Comparison of ENCODE assay signal across 16 mouse cellular contexts in the genomic region with DNA sequence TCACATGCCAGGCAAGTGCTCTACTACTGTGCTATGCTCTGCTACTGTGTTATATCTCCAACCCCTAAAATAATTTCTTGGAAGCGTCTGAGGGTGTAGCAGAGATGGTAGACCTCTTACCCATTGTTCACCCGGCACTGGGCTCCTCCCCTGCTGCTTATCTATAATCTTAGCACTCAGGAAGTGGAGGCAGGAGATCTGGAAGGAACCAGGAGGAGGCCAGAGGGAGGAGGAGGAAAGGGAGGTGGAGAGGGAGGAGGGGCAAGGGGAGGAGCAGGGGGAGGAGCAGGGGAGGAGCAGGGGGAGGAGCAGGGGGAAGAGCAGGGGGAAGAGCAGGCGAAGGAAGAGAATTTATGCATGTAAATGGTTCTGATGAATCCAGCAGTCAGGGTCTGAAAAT. TPM values are rescaled to one million over a fixed set of nuclear protein-coding genes. Genes with fewer than 3 reads are reported as not detected.
DNase-seq lines count a peak whose midpoint lies in the region; ATAC-seq and TF ChIP-seq lines count a peak whose summit lies in the region.
"Had no signal": no experiment of that assay in that cellular context is flagged by ENCODE, and none has a peak within 500 bp of the region (broad histone marks: within the 10 kb centered on the region; RNA-seq: fewer than 3 reads in every experiment).

No protein-coding gene starts in this region.

- H3K4me1 ChIP-seq in kidney, embryonic 16.5 days (ENCODE audit: insufficient read depth, low read length), result 0 out of 2 replicates have a peak, but pooled peaks cover 3% of the 10 kb centered on the region
- no peaks in the 10 kb centered on the region for H3K4me1 ChIP-seq in kidney, embryonic 14.5 days (ENCODE audit: control insufficient read depth, insufficient read depth, low read length)
- H3K4me1 ChIP-seq: hindbrain, embryonic 13.5 days had no signal

- no peak overlapping the region for H3K4me3 ChIP-seq in kidney, embryonic 16.5 days (ENCODE audit: low read length)
- H3K4me3 ChIP-seq in kidney, embryonic 14.5 days (ENCODE audit: low read length), result no peak overlapping the region
- no peak overlapping the region for H3K4me3 ChIP-seq in left cerebral cortex, adult 2 months
- H3K4me3 ChIP-seq: forebrain, embryonic 12.5 days; hindbrain, embryonic 13.5 days; neural tube, embryonic 13.5 days had no signal

- DNase-seq in ES-CJ7 (ENCODE audit: low read depth, low spot score) (peak; percentile 62), MEL-GATA-1-ER (ENCODE audit: extremely low read depth, low read depth) (peak; percentile 46)
- peak; percentile 49 for DNase-seq in lung, postnatal 25 days (ENCODE audit: low spot score)
- no peak for DNase-seq in left cerebral cortex, adult 2 months (ENCODE audit: extremely low spot score in 1 of 2, low spot score in 2 of 2)
- no peak for DNase-seq in right cerebral cortex, adult 18-20 months
- DNase-seq: adrenal gland, postnatal 36 days; cerebellum, adult 2 months; heart, postnatal 14 days; kidney, adult 9 months; midbrain, embryonic 14.5 days had no signal

- no peak for TF ChIP-seq CTCF in left cerebral cortex, adult 2 months (IDR thresholded peaks at IDR 0.05)

- 43% methylated on average over 3 of the region's 3 CpGs for WGBS in kidney, embryonic 16.5 days
- 41% methylated on average over 3 of the region's 3 CpGs for WGBS in kidney, embryonic 14.5 days

- H3K27me3 ChIP-seq in kidney, embryonic 16.5 days (ENCODE audit: insufficient read depth, low read length), result no peaks in the 10 kb centered on the region
- no peaks in the 10 kb centered on the region for H3K27me3 ChIP-seq in kidney, embryonic 14.5 days (ENCODE audit: control insufficient read depth, insufficient read depth, low read length)
- H3K27me3 ChIP-seq: forebrain, embryonic 12.5 days; hindbrain, embryonic 13.5 days; neural tube, embryonic 13.5 days had no signal

- H3K4me2 ChIP-seq in kidney, embryonic 16.5 days (replicated peaks; ENCODE audit: low read depth, low read length), result no peak overlapping the region
- H3K4me2 ChIP-seq in kidney, embryonic 14.5 days (replicated peaks; ENCODE audit: low read depth, low read length), result no peak overlapping the region
- H3K4me2 ChIP-seq: forebrain, embryonic 12.5 days; hindbrain, embryonic 13.5 days; neural tube, embryonic 13.5 days had no signal

- H3K9me3 ChIP-seq in kidney, embryonic 16.5 days (ENCODE audit: low read length), result no peaks in the 10 kb centered on the region
- H3K9me3 ChIP-seq in kidney, embryonic 14.5 days (ENCODE audit: control insufficient read depth, low read length), result no peaks in the 10 kb centered on the region
- H3K9me3 ChIP-seq: hindbrain, embryonic 13.5 days; neural tube, embryonic 13.5 days had no signal

- H3K9ac ChIP-seq in kidney, embryonic 16.5 days (replicated peaks; ENCODE audit: low read length), result no peak overlapping the region
- H3K9ac ChIP-seq in kidney, embryonic 14.5 days (ENCODE audit: low read depth, low read length), result no peak overlapping the region
- H3K9ac ChIP-seq: forebrain, embryonic 12.5 days; hindbrain, embryonic 13.5 days; liver, embryonic 14.5 days; neural tube, embryonic 13.5 days had no signal

- no peak overlapping the region for H3K27ac ChIP-seq in kidney, embryonic 16.5 days (ENCODE audit: low read length)
- H3K27ac ChIP-seq in kidney, embryonic 14.5 days (ENCODE audit: low read depth, low read length), result no peak overlapping the region
- H3K27ac ChIP-seq in left cerebral cortex, adult 2 months, result no peak overlapping the region
- H3K27ac ChIP-seq: forebrain, embryonic 12.5 days; hindbrain, embryonic 13.5 days; liver, embryonic 14.5 days; neural tube, embryonic 13.5 days had no signal

- H3K36me3 ChIP-seq in kidney, embryonic 16.5 days (ENCODE audit: insufficient read depth, low read length), result no peaks in the 10 kb centered on the region
- no peaks in the 10 kb centered on the region for H3K36me3 ChIP-seq in kidney, embryonic 14.5 days (ENCODE audit: control insufficient read depth, insufficient read depth, low read length)
- H3K36me3 ChIP-seq: forebrain, embryonic 12.5 days; hindbrain, embryonic 13.5 days; neural tube, embryonic 13.5 days had no signal

- intact Hi-C loops in left cerebral cortex, adult 2 months (cut with DNase I), result no loop called here

- peak; percentile 23; the same call in 1 of the 2 replicates for ATAC-seq in kidney, embryonic 16.5 days (ENCODE audit: low FRiP score, low TSS enrichment)
- no peak for ATAC-seq in kidney, embryonic 14.5 days (ENCODE audit: low FRiP score, low TSS enrichment)

RNA-seq across cellular contexts. Expression of gene Alpl, which starts 24.5 kb away (rescaled TPM):
- polyA plus RNA-seq in kidney, embryonic 16.5 days (2015; fragmentation: Nextera tagmentation; extraction: Ambion mirVana), result 19.2 and 19.3 TPM in 2 replicates
- 5.9 and 10.2 TPM in 2 replicates for polyA plus RNA-seq in kidney, embryonic 14.5 days (2014; fragmentation: Nextera tagmentation; extraction: Ambion mirVana)
- total RNA-seq in left cerebral cortex, adult 2 months (2021), result 1 to 10 TPM; 5.1 to 8.5 TPM

RNA-seq across cellular contexts. Expression of gene Ece1, which starts 41.3 kb away (rescaled TPM):
- 55.5 and 72.3 TPM in 2 replicates for polyA plus RNA-seq in kidney, embryonic 16.5 days (2015; fragmentation: Nextera tagmentation; extraction: Ambion mirVana)
- 35.0 and 69.0 TPM in 2 replicates for polyA plus RNA-seq in kidney, embryonic 14.5 days (2014; fragmentation: Nextera tagmentation; extraction: Ambion mirVana)
- 10 to 100 TPM; 83.7 to 98.1 TPM for total RNA-seq in left cerebral cortex, adult 2 months (2021)

Comparison
In these comparisons a context has a peak if more than half of its experiments do, and no peak if none do; other contexts are left out.
1. DNase-seq: peak in ES-CJ7 (single experiment), MEL-GATA-1-ER (single experiment) and lung, postnatal 25 days (single experiment); none in left cerebral cortex, adult 2 months (0 of 2) and right cerebral cortex, adult 18-20 months (single experiment).